Mouse (Mus musculus) liver, embryonic 15.5 days (tissue): Measurements from ENCODE around the gene Dclk1. TPM values are rescaled to one million over a fixed set of nuclear protein-coding genes. Genes with fewer than 3 reads are reported as not detected.

Experiments used
- ATAC-seq: fragments of 200-750 bp; cut with Nextera tagmentation; 2 replicates; pipeline ENCODE4 v1.8.0; 2017; ENCODE audit warnings: moderate number of reproducible peaks, mild to moderate bottlenecking, moderate library complexity; ENCODE audit not compliant: insufficient read depth
- H3K27ac ChIP-seq: fragments of 300-500 bp; sonication (generic); replicated peaks from 2 replicates; pipeline ENCODE4 v1.5.1; 2015; ENCODE audit warnings: mild to moderate bottlenecking, inconsistent platforms
- H3K27me3 ChIP-seq: fragments of 300-500 bp; sonication (generic); 2 replicates; pipeline ENCODE4 v1.6.1; 2015; ENCODE audit warnings: mild to moderate bottlenecking, inconsistent platforms
- H3K36me3 ChIP-seq: fragments of 300-500 bp; sonication (generic); replicated peaks from 2 replicates; pipeline ENCODE4 v1.6.1; 2015; ENCODE audit warnings: moderate library complexity, mild to moderate bottlenecking, inconsistent platforms
- H3K4me1 ChIP-seq: fragments of 300-500 bp; sonication (generic); replicated peaks from 2 replicates; pipeline ENCODE4 v1.6.1; 2015; ENCODE audit warnings: inconsistent platforms
- H3K4me2 ChIP-seq: fragments of 300-500 bp; sonication (generic); 2 replicates; pipeline ENCODE4 v1.6.1; 2015; ENCODE audit warnings: moderate library complexity, mild to moderate bottlenecking, inconsistent platforms
- H3K4me3 ChIP-seq: fragments of 300-500 bp; sonication (generic); replicated peaks from 2 replicates; pipeline ENCODE4 v1.5.1; 2015; ENCODE audit warnings: mild to moderate bottlenecking, inconsistent platforms
- H3K9ac ChIP-seq: fragments of 300-500 bp; sonication (generic); 2 replicates; pipeline ENCODE4 v1.6.1; 2015; ENCODE audit warnings: moderate library complexity, mild to moderate bottlenecking, inconsistent platforms
- H3K9me3 ChIP-seq: fragments of 300-500 bp; sonication (generic); replicated peaks from 2 replicates; pipeline ENCODE4 v1.6.1; 2016; ENCODE audit warnings: inconsistent platforms
- WGBS: fragments of 180-500 bp; shearing (Covaris S2); methylation state at CpG from one replicate; pipeline ENCODE4 v1.1.7; 2015; ENCODE audit warnings: mixed read lengths; ENCODE audit not compliant: insufficient replicate concordance; 5-methylcytosine and 5-hydroxymethylcytosine counted together
- polyA plus RNA-seq: library from polyadenylated mRNA; unstranded; fragments of >200 nt; fragmentation: Nextera tagmentation; extraction: Ambion mirVana; gene quantifications from 2 replicates; pipeline ENCODE4 v1.2.1, GENCODE M21; 2015

Gene Dclk1
- polyA plus RNA-seq, 1 experiment from 2014 or later = 1.6 TPM

DNA sequence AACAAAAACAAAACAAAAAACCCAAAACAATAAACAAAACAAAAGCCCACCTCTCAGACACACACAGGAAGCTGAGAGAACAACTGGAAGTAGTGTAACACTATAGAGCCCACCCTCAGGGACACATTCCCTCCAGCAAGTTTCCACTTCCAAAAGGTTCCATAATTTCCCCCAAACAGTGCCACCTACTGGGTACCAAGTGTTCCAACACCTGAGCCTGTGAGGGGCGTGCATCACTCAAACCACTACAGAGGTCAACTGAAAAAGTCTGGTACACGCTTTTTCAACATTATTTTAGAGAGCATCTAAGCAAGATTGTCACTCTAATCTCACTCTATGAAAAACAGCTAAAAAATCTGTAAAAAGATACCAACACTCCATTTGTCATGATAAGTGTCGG lies 325.3 kb downstream of the Dclk1 start:
- WGBS = 60% methylated on average over 3 of the region's 3 CpGs
- H3K36me3 ChIP-seq = no peaks in the 10 kb centered on the region
- H3K4me1 ChIP-seq = no peaks in the 10 kb centered on the region
- H3K4me3 ChIP-seq = no peak overlapping the region
- H3K27me3 ChIP-seq = no peaks in the 10 kb centered on the region
- ATAC-seq = no peak
- no peak overlapping the region for H3K27ac ChIP-seq
- H3K4me2 ChIP-seq = no peak overlapping the region
- H3K9me3 ChIP-seq = no peaks in the 10 kb centered on the region
- H3K9ac ChIP-seq = no peak overlapping the region

DNA sequence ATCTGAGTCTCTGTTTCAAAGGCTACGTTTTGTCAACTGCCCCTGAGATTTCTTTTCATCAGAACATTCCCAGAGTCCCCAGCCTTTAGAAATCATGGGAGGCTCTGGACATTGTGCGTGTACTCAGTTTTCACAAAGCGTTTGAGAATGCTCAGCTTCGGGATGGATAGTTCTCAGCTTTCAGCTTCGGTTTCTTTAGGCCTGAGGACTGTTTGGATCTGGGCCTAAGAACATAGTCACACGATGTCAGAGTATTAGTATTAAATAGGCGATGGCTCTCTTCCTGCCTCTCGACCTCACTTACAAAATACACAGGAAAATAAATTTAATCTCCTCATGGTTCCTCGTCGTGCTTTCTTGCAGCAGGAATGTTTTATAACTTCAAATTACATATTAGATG lies 327.4 kb downstream of the Dclk1 start:
- ATAC-seq = no peak
- Histone ChIP-seq H3K4me1 (no peaks in the 10 kb centered on the region), H3K9me3 (no peaks in the 10 kb centered on the region), H3K27me3 (no peaks in the 10 kb centered on the region), H3K36me3 (no peaks in the 10 kb centered on the region), H3K4me2 (no peak overlapping the region), H3K27ac (no peak overlapping the region), H3K9ac (no peak overlapping the region), H3K4me3 (no peak overlapping the region)
- WGBS = 65% methylated on average over 10 of the region's 10 CpGs

DNA sequence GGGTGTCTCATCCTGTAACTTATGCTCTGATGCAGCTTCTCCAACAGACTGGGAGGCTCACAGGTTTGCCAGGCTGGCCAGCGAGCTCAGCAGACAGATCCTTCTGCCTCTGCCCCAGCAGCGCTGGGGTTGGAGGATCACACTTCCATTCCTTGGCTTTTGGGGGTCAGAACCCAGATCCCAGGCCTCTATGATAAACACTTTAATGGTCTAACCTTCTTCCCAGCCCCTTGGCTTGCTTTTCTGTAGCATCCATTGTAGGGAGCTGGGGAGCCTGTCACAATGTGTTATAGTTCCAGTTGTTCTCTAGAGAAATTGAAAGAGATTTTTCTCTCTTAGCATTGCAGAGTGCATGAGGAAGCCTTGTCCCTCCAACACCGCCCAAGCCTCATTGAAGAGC lies 328.9 kb downstream of the Dclk1 start:
- no peaks in the 10 kb centered on the region for H3K27me3 ChIP-seq
- H3K9ac ChIP-seq = no peak overlapping the region
- H3K4me1 ChIP-seq = no peaks in the 10 kb centered on the region
- H3K4me2 ChIP-seq = no peak overlapping the region
- no peak overlapping the region for H3K4me3 ChIP-seq
- no peaks in the 10 kb centered on the region for H3K9me3 ChIP-seq
- WGBS = 62% methylated on average over 3 of the region's 3 CpGs
- no peak for ATAC-seq
- no peaks in the 10 kb centered on the region for H3K36me3 ChIP-seq
- H3K27ac ChIP-seq = no peak overlapping the region

DNA sequence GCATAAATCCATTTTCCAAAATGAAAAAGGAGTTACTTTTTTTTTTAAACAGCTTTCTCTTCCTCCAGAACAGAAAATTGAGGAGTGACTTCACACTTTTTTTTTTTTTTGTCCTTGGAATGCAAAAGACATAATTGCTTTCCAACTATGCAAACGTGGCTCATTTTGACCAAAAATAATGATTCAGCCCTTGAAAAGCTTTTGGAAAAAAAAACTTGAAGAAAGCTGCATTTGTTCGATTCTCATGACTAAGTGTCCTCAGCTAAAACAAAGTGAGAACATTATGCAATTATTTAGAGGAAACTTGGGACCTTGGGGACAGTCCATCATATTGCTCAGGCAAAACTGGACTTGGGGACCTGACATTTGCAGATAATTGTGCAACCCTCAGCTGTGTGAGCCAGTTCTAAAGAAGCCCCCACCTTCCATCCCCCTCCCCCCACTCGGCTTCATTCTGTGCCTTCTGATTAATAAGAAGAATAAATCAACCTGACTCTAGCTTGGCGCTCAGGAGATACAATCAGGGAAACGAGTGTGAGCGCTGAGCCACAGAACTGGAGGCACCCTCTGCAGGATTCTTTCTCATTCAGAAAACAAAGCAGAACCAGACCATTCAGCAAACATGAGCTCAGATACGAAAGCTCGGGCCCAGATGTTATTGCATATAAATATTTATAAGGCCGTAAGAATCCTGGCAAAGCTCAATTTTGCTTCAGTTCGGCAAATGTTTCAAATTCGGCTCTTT lies 329.6 kb downstream of the Dclk1 start:
- Histone ChIP-seq H3K4me1 (no peaks in the 10 kb centered on the region), H3K27ac (no peak overlapping the region), H3K27me3 (no peaks in the 10 kb centered on the region), H3K4me3 (no peak overlapping the region), H3K36me3 (no peaks in the 10 kb centered on the region), H3K9me3 (no peaks in the 10 kb centered on the region), H3K4me2 (no peak overlapping the region), H3K9ac (no peak overlapping the region)
- no peak for ATAC-seq
- WGBS = 53% methylated on average over 11 of the region's 11 CpGs

DNA sequence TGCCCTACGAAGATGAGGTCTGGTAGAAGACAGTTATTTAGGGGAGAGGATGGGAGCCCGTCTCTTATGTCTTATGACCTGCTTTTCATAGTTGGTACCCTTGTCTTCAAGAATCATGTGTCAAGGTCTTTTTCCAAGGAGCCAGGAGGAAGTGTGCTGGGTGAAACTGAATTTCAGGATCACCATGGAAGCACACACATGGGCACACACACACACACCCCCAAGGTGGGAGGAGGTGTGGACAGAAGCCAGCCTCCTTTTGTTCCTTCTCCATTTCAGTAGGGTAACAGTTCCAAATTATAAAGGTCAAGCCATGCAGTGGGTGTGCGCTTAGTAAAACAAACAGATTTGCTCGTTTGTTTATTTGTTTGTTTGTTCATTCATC lies 330.1 kb downstream of the Dclk1 start:
- 69% methylated on average over 4 of the region's 4 CpGs for WGBS
- H3K27me3 ChIP-seq = no peaks in the 10 kb centered on the region
- ATAC-seq = no peak

DNA sequence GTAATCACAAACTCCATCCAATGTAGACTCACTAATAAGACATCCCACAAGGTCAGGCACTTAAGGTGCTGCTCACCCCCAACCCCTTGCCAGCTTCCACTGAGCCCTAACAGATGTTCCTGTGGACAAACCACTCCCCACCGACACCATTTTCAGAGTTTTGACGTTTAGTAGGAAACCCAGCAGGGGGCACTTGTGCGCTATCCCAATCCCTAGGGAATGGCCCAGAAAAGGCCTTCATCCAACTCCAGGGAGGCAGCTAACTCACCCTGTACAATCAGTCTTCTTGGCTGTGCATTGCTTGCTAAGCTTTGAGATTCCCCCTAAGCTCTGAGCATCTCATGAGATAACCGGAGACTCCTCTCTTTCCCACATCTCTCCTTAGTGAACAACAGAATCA lies 331.8 kb downstream of the Dclk1 start:
- Histone ChIP-seq H3K9ac (no peak overlapping the region), H3K27ac (no peak overlapping the region), H3K4me3 (no peak overlapping the region), H3K36me3 (no peaks in the 10 kb centered on the region), H3K4me2 (no peak overlapping the region), H3K27me3 (no peaks in the 10 kb centered on the region), H3K9me3 (no peaks in the 10 kb centered on the region), H3K4me1 (no peaks in the 10 kb centered on the region)
- whole genome bisulfite sequencing = 46% methylated on average over 4 of the region's 4 CpGs
- no peak for ATAC-seq

More for the DNA sequence above, 330.1 kb downstream of the Dclk1 start:
- Histone ChIP-seq H3K4me2 (no peak overlapping the region), H3K9me3 (no peaks in the 10 kb centered on the region), H3K4me1 (no peaks in the 10 kb centered on the region), H3K27ac (no peak overlapping the region), H3K36me3 (no peaks in the 10 kb centered on the region), H3K4me3 (no peak overlapping the region), H3K9ac (no peak overlapping the region)

DNA sequence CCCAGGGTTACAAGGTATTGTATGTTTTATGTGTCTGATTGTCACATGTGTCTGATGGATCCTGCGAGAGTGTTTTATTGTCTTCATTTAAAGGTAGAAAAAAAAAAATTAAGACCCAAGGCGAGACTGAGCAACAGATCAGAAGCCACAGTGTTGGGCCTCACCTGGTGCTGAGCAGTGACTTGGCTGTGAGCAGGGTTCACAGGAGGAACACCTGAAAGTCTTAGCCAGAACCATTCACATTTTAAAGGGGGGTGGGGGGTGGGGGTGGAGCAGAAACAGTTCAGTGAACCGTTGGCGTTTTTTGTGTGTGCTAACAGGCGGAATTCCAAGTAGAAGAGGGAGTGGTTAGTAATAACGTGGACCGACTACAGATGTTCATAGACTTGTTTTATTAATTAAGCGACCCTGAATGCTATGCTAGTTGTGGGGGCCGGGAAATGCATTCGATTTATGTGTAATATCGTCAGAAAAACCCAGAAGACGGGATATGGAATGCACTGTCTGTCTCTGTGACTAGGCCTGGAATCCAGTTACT lies 345.3 kb downstream of the Dclk1 start:
- H3K4me3 ChIP-seq = no peak overlapping the region
- no peak for ATAC-seq
- no peak overlapping the region for H3K27ac ChIP-seq
- 59% methylated on average over 12 of the region's 12 CpGs for WGBS
- no peaks in the 10 kb centered on the region for H3K4me1 ChIP-seq
- H3K36me3 ChIP-seq = no peaks in the 10 kb centered on the region
- H3K9me3 ChIP-seq = no peaks in the 10 kb centered on the region
- no peak overlapping the region for H3K4me2 ChIP-seq
- H3K27me3 ChIP-seq = no peaks in the 10 kb centered on the region
- no peak overlapping the region for H3K9ac ChIP-seq

DNA sequence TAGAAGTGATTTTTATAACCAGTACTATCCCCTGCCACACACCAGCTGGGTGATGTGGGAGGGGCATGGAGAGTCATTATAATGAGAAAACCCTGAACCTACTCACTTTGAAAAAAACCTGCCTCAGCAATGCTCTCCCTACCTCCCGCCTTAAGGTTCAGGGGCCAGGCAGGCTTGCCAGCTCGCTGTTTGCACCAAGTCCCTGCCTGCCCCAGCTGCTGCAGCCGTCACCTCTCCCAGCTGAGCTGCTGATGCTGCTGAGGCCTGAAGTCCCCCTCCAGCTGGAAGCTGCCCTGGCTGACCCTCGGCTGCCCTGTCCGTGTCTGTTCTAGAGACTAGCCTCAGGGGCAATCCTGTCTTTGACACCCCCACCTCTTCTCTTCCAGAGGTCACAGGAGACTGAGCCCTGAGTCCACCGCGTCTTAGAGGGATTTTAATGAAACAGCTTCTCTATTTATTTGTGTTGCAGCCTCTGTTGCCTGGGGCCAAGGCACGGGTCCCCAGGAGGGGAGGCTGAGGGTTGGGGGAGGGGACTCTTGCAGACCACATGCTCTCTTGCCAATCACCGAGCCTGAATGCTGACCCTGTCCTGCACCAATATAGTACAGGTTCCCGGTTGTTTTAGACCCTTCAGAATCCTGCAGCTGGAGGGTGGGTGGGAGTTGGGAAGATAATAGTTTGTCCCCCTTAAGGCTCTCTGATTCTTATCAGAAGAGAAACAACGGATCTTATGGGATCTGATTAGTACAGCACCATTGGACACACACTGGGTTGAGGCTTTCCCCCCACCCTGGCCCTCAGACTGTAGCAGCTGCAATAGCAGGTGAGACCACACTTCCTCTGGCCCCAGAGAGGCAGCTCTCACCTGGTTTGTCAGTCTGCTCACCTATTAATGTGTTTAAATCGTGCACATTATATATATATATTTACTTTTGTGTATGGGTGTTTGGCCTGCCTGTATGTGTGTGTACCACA lies 346.1 kb downstream of the Dclk1 start:
- WGBS = 44% methylated on average over 12 of the region's 12 CpGs
- H3K9ac ChIP-seq = no peak overlapping the region
- H3K4me1 ChIP-seq = no peaks in the 10 kb centered on the region
- no peaks in the 10 kb centered on the region for H3K9me3 ChIP-seq
- no peaks in the 10 kb centered on the region for H3K27me3 ChIP-seq
- H3K4me2 ChIP-seq = no peak overlapping the region
- ATAC-seq = no peak
- no peak overlapping the region for H3K4me3 ChIP-seq
- no peak overlapping the region for H3K27ac ChIP-seq
- no peaks in the 10 kb centered on the region for H3K36me3 ChIP-seq

Other genes with a start within 250 kb of the Dclk1 start
- 0.53 and 0.56 TPM in 2 replicates for gene Ccna1, start 186.9 kb upstream of the Dclk1 start, polyA plus RNA-seq
- 7.1 and 7.7 TPM in 2 replicates for gene Spg20, start 130.3 kb upstream of the Dclk1 start, polyA plus RNA-seq
- not detected in 2 replicates for gene Ccdc169, start 105.0 kb upstream of the Dclk1 start, polyA plus RNA-seq
- not detected in 2 replicates for gene Sohlh2, start 60.3 kb upstream of the Dclk1 start, polyA plus RNA-seq
- gene Gm21954, start 229.8 kb downstream of the Dclk1 start, polyA plus RNA-seq = not detected in 2 replicates